In the genomic region with DNA sequence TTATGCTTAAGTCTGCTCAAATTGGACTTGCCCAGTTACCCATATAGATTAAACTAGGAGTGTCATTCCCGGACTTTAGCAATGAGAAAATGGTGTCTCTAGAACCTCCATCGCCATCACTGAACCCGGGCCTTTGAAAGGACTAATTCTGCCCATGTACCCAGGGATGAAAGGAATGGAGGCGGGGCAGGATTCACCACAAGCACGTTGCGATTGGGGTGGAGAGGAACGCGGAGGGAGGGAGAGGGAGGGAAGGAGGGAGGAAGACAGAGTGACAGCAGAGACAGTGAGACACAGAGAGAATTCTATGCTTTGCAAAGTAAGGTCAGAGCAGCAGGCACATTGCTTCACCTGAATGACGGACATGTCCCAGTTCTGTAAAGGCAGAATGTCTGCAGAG, we compare ENCODE assay signal across 8 mouse cellular contexts. TPM values are rescaled to one million over a fixed set of nuclear protein-coding genes. Genes with fewer than 3 reads are reported as not detected.
DNase-seq lines count a peak whose midpoint lies in the region; ATAC-seq lines count a peak whose summit lies in the region.
"Had no signal": no experiment of that assay in that cellular context is flagged by ENCODE, and none has a peak within 500 bp of the region (broad histone marks: within the 10 kb centered on the region; RNA-seq: fewer than 3 reads in every experiment).

No protein-coding gene starts in this region.

- H3K4me2 ChIP-seq in lung, embryonic 15.5 days, result peak overlapping the region; percentile 75
- H3K4me2 ChIP-seq in embryonic facial prominence, embryonic 14.5 days (ENCODE audit: low read depth, low read length), result peak overlapping the region; percentile 84
- peak overlapping the region; percentile 99 for H3K4me2 ChIP-seq in intestine, embryonic 16.5 days (ENCODE audit: low read depth, low read length)
- H3K4me2 ChIP-seq in neural tube, embryonic 15.5 days, result peak overlapping the region; percentile 96

- H3K4me3 ChIP-seq in lung, embryonic 15.5 days, result peak overlapping the region; percentile 43
- peak overlapping the region; percentile 45 for H3K4me3 ChIP-seq in embryonic facial prominence, embryonic 14.5 days (ENCODE audit: low read depth, low read length)
- peak overlapping the region; percentile 54 for H3K4me3 ChIP-seq in intestine, embryonic 16.5 days (ENCODE audit: low read length)
- H3K4me3 ChIP-seq in neural tube, embryonic 15.5 days (replicated peaks), result peak overlapping the region; percentile 47

- H3K27ac ChIP-seq in lung, embryonic 15.5 days, result no peak overlapping the region
- no peak overlapping the region for H3K27ac ChIP-seq in embryonic facial prominence, embryonic 14.5 days (replicated peaks; ENCODE audit: low read depth, low read length)
- H3K27ac ChIP-seq in intestine, embryonic 16.5 days (ENCODE audit: low read length), result no peak overlapping the region
- no peak overlapping the region for H3K27ac ChIP-seq in neural tube, embryonic 15.5 days (replicated peaks)
- H3K27ac ChIP-seq: macrophage had no signal

- H3K36me3 ChIP-seq in lung, embryonic 15.5 days, result no peaks in the 10 kb centered on the region
- H3K36me3 ChIP-seq in embryonic facial prominence, embryonic 14.5 days (ENCODE audit: control insufficient read depth, insufficient read depth, low read length), result no peaks in the 10 kb centered on the region
- H3K36me3 ChIP-seq in intestine, embryonic 16.5 days (ENCODE audit: control insufficient read depth, insufficient read depth, low read length), result no peaks in the 10 kb centered on the region
- no peaks in the 10 kb centered on the region for H3K36me3 ChIP-seq in neural tube, embryonic 15.5 days

- ATAC-seq in lung, embryonic 15.5 days (ENCODE audit: borderline replicate concordance, extremely low read depth, low FRiP score, low TSS enrichment), result no peak
- ATAC-seq in embryonic facial prominence, embryonic 14.5 days (ENCODE audit: low read depth), result no peak
- peak; percentile 33; the same call in 1 of the 2 replicates for ATAC-seq in intestine, embryonic 16.5 days
- no peak for ATAC-seq in neural tube, embryonic 15.5 days (ENCODE audit: low FRiP score)

- no peak overlapping the region; the same call in 1 of the 2 replicates for H3K9ac ChIP-seq in lung, embryonic 15.5 days
- no peak overlapping the region for H3K9ac ChIP-seq in embryonic facial prominence, embryonic 14.5 days (ENCODE audit: low read depth, low read length)
- peak overlapping the region; percentile 57 for H3K9ac ChIP-seq in intestine, embryonic 16.5 days (ENCODE audit: low read depth, low read length)
- H3K9ac ChIP-seq in neural tube, embryonic 15.5 days (replicated peaks), result peak overlapping the region; percentile 47; the same call in 1 of the 2 replicates

- 8% methylated on average over 9 of the region's 9 CpGs for WGBS in lung, embryonic 15.5 days
- 3% methylated on average over 9 of the region's 9 CpGs for WGBS in embryonic facial prominence, embryonic 14.5 days
- WGBS in intestine, embryonic 16.5 days, result 6% methylated on average over 9 of the region's 9 CpGs
- WGBS in neural tube, embryonic 15.5 days, result 6% methylated on average over 9 of the region's 9 CpGs

- H3K9me3 ChIP-seq in lung, embryonic 15.5 days, result no peaks in the 10 kb centered on the region
- no peaks in the 10 kb centered on the region for H3K9me3 ChIP-seq in embryonic facial prominence, embryonic 14.5 days (ENCODE audit: control insufficient read depth, low read length)
- H3K9me3 ChIP-seq in intestine, embryonic 16.5 days (ENCODE audit: control insufficient read depth, low read length), result no peaks in the 10 kb centered on the region
- H3K9me3 ChIP-seq in neural tube, embryonic 15.5 days (replicated peaks), result no peaks in the 10 kb centered on the region

- DNase-seq in lung, adult 18-20 months, result no peak
- peak; percentile 11 for DNase-seq in embryonic facial prominence, embryonic 14.5 days (ENCODE audit: low spot score)
- DNase-seq in thymus, postnatal 4 days, result no peak
- DNase-seq in adrenal gland, postnatal 10 days, result no peak

- peaks cover 46% of the 10 kb centered on the region for H3K27me3 ChIP-seq in lung, embryonic 15.5 days
- H3K27me3 ChIP-seq in embryonic facial prominence, embryonic 14.5 days (replicated peaks; ENCODE audit: control insufficient read depth, insufficient read depth, low read length), result peaks cover 28% of the 10 kb centered on the region
- H3K27me3 ChIP-seq in intestine, embryonic 16.5 days (replicated peaks; ENCODE audit: control insufficient read depth, insufficient read depth, low read length), result peaks cover 13% of the 10 kb centered on the region
- peaks cover 42% of the 10 kb centered on the region for H3K27me3 ChIP-seq in neural tube, embryonic 15.5 days (replicated peaks)

- peaks cover 10% of the 10 kb centered on the region for H3K4me1 ChIP-seq in lung, embryonic 15.5 days
- H3K4me1 ChIP-seq in embryonic facial prominence, embryonic 14.5 days (ENCODE audit: control insufficient read depth, insufficient read depth, low read length), result no peaks in the 10 kb centered on the region
- peaks cover 11% of the 10 kb centered on the region for H3K4me1 ChIP-seq in intestine, embryonic 16.5 days (ENCODE audit: control insufficient read depth, insufficient read depth, low read length)
- peaks cover 12% of the 10 kb centered on the region for H3K4me1 ChIP-seq in neural tube, embryonic 15.5 days

RNA-seq across cellular contexts. Expression of a gene that starts 0.6 kb away (rescaled TPM):
- polyA plus RNA-seq in lung, embryonic 15.5 days (2015; fragmentation: Nextera tagmentation; extraction: Ambion mirVana), result 0.04 TPM in 1 of 2 replicates, not detected in the other
- polyA plus RNA-seq in embryonic facial prominence, embryonic 14.5 days (2014; fragmentation: Nextera tagmentation; extraction: Ambion mirVana), result 0.07 and 0.15 TPM in 2 replicates
- polyA plus RNA-seq in intestine, embryonic 16.5 days (2015; fragmentation: Nextera tagmentation; extraction: Ambion mirVana), result 0.04 TPM in 1 of 2 replicates, not detected in the other
- polyA plus RNA-seq in neural tube, embryonic 15.5 days (2015; fragmentation: Nextera tagmentation; extraction: Ambion mirVana), result 0.04 and 0.12 TPM in 2 replicates
- total RNA-seq in adrenal gland, postnatal 10 days (2021), result under 1 TPM in 1 of 2 experiments, not detected in 1; 0.03 TPM
- polyA plus RNA-seq: macrophage had no signal

Comparison
In these comparisons a context has a peak if more than half of its experiments do, and no peak if none do; other contexts are left out.
1. H3K9ac ChIP-seq: peak in intestine, embryonic 16.5 days (single experiment) and neural tube, embryonic 15.5 days (single experiment); none in lung, embryonic 15.5 days (single experiment) and embryonic facial prominence, embryonic 14.5 days (single experiment).
2. Peak in every context shown above with its lines, with median percentiles within 50 percentile points of each other: H3K4me2 ChIP-seq and H3K4me3 ChIP-seq.